Comparison of ENCODE assay signal across 1 mouse cellular context in the genomic region with DNA sequence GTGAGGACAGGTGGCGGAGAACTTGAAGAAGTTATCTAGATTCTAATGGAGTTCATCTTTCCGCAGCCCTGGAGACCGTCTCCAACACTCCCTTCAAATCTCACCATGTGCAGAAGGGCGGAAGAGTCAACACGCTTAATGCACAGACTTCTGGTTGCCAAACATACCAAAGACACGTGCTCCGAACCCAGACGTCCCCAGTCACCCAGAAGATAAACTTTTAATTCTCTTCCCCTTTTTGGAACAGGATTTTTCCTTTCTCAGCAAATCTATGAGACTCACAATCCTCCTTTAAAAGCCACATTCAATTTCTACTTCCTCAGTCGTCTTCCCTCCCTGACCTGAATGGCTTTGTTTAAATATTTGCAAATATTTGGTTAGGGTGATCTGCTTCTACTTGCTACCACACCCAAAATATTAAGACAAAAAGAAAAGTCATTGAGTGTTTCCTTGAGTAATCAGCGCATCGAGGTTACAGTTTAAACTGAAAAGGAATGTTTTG.
TF ChIP-seq lines count a peak whose summit lies in the region.

No protein-coding gene starts in this region.

TF ChIP-seq in MEL, 35 proteins besides CTCF, POLR2A, EP300 and RAD21 (continued from another document):
- no peak for TF ChIP-seq USF2 (IDR thresholded peaks at IDR 0.05; ENCODE audit: borderline replicate concordance in 1 of 2, insufficient read depth in 1 of 2, low read depth in 1 of 2, low read length in 2 of 2)
- TF ChIP-seq ELF1 (IDR thresholded peaks at IDR 0.05; ENCODE audit: low read depth, low read length): no peak; the same call in 1 of the 2 replicates
- TF ChIP-seq USF1 (IDR thresholded peaks at IDR 0.05; ENCODE audit: low read depth, low read length): peak; percentile 83
- TF ChIP-seq TAL1 (IDR thresholded peaks at IDR 0.05; ENCODE audit: low read length): no peak
- TF ChIP-seq HCFC1 (IDR thresholded peaks at IDR 0.05; ENCODE audit: low read depth, low read length): no peak
- TF ChIP-seq RCOR1 (IDR thresholded peaks at IDR 0.05; ENCODE audit: low read depth, low read length): peak; percentile 79
- no peak for TF ChIP-seq MYB (IDR thresholded peaks at IDR 0.05; ENCODE audit: low read depth, low read length)
- TF ChIP-seq ZMIZ1 (IDR thresholded peaks at IDR 0.05; ENCODE audit: low read depth, low read length): no peak
- no peak for TF ChIP-seq MEF2A (IDR thresholded peaks at IDR 0.05; ENCODE audit: extremely low read depth, insufficient replicate concordance, low read depth, low read length, poor library complexity, severe bottlenecking)
- peak; percentile 100 for TF ChIP-seq MXI1 (IDR thresholded peaks at IDR 0.05; ENCODE audit: low read depth, low read length)
- peak; percentile 74; the same call in 1 of the 2 replicates for TF ChIP-seq MAFK (IDR thresholded peaks at IDR 0.05; ENCODE audit: borderline replicate concordance, low read depth, low read length)
- TF ChIP-seq MYC (IDR thresholded peaks at IDR 0.05; ENCODE audit: low read depth, low read length): peak; percentile 99
- TF ChIP-seq GABPA (IDR thresholded peaks at IDR 0.05; ENCODE audit: low read depth, low read length): no peak
- peak; percentile 87 for TF ChIP-seq ETS1 (IDR thresholded peaks at IDR 0.05; ENCODE audit: low read depth, low read length)
- TF ChIP-seq ZC3H11A (IDR thresholded peaks at IDR 0.05; ENCODE audit: low read depth, low read length): no peak
- no peak for TF ChIP-seq NRF1 (IDR thresholded peaks at IDR 0.05; ENCODE audit: insufficient read depth, low read depth, low read length, poor library complexity, severe bottlenecking)
- no peak for TF ChIP-seq ZKSCAN1 (IDR thresholded peaks at IDR 0.05; ENCODE audit: low read depth, low read length)
- no peak for TF ChIP-seq TCF12 (IDR thresholded peaks at IDR 0.05; ENCODE audit: low read depth, low read length)
- no peak for TF ChIP-seq CHD1 (IDR thresholded peaks at IDR 0.05; ENCODE audit: low read depth, low read length)
TF ChIP-seq in MEL: peak in this region for 10.
